Mouse (Mus musculus) kidney, postnatal 36 days (tissue): ENCODE measurements at regions not wholly inside any gene's neighbourhood (a gene's known extent, or its start where the extent isn't known, plus 50 kb on each side); places are given as distances from the start of the nearest gene placed in this dataset.

Source experiments
- DNase-seq, 2 experiments: peaks; one replicate each; pipeline ENCODE4 v3.0.0; 2021 to 2022; ENCODE audit warnings: mixed read lengths in 2 of 2

- DNase-seq = no peak
Observed at GRCm38 (mm10) chr5:39155763-39156162, 279.2 kb upstream of the Clnk start.

- no peak for DNase-seq
Observed at GRCm38 (mm10) chr5:39153291-39153794, 276.7 kb upstream of the Clnk start.

DNA sequence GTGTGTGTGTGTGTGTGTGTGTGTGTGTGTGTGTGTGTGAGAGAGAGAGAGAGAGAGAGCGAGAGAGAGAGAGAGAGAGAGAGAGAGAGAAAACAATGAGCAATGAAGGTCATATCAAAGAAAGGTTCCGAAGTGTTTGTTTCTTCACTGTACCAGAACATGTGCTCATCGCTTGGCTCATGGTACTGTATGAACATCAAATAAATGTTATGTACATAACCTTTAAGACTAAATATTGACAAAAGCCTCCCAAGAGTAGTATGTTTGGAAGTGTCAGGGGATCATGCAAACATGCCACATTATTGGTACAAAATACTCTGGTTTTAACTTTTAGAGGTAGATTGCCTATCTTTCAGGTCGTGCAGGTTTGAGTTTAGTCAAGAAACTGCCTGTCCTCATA is 275.3 kb upstream of the Clnk start:
- no peak for DNase-seq

- no peak for DNase-seq
Observed at GRCm38 (mm10) chr5:39150891-39151290, 274.3 kb upstream of the Clnk start.

GRCm38 (mm10) chr5:39145658-39146057 is 269.0 kb upstream of the Clnk start:
- no peak for DNase-seq

- DNase-seq = no peak
Observed at GRCm38 (mm10) chr5:39144225-39144624, 267.6 kb upstream of the Clnk start.

GRCm38 (mm10) chr5:39143648-39144047 is 267.0 kb upstream of the Clnk start:
- no peak for DNase-seq

- no peak for DNase-seq
Observed at GRCm38 (mm10) chr5:39138375-39138774, 261.8 kb upstream of the Clnk start.

- DNase-seq = no peak
Observed at GRCm38 (mm10) chr5:39128931-39129330, 252.3 kb upstream of the Clnk start.

GRCm38 (mm10) chr5:39126833-39127232 is 250.2 kb upstream of the Clnk start:
- DNase-seq = no peak

DNA sequence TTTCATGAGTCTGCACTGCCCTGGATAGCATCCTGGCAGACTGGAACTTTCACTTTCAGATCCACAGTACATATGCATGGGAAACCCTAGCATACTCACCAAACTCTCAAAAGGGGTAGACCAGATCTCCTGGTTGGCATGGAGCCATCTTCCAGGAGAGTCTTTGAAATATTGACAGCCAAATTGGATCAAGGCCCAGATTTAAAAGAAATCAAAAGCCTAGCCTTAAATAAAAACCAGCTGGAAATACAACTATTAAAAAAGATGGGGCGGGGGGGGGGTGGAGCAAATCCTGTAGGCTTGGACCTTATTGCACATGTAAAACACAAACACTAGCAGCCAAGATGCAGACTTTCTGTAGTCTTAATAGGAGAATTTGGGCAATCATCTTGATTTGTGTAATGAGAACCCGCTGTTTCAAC is 249.7 kb upstream of the Clnk start:
- no peak for DNase-seq

- DNase-seq = no peak
Observed at GRCm38 (mm10) chr5:39110336-39110735, 233.7 kb upstream of the Clnk start.

GRCm38 (mm10) chr5:39109526-39109925 is 232.9 kb upstream of the Clnk start:
- no peak for DNase-seq

GRCm38 (mm10) chr5:39099113-39099512 is 222.5 kb upstream of the Clnk start:
- peak; percentile 39 to 64 for DNase-seq

DNA sequence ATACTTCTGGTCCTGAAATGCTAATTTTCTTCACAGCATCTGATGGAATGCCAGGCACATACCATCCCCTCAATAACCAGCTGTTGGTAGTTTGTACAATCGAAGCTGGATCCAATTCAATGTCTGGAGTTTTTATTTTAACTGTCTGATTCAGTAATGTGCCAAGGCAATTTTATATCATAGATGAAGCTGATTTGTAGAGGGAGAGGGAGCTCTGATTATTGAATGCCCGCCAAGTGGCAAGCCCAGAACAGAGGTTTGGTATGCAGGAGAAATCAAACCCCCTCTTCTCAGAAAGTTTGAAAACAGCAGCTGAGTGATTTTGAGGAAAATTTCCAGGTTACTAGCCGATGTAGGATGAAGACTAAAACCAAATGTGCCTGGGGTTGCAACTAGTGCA is 218.3 kb upstream of the Clnk start:
- DNase-seq = no peak

DNA sequence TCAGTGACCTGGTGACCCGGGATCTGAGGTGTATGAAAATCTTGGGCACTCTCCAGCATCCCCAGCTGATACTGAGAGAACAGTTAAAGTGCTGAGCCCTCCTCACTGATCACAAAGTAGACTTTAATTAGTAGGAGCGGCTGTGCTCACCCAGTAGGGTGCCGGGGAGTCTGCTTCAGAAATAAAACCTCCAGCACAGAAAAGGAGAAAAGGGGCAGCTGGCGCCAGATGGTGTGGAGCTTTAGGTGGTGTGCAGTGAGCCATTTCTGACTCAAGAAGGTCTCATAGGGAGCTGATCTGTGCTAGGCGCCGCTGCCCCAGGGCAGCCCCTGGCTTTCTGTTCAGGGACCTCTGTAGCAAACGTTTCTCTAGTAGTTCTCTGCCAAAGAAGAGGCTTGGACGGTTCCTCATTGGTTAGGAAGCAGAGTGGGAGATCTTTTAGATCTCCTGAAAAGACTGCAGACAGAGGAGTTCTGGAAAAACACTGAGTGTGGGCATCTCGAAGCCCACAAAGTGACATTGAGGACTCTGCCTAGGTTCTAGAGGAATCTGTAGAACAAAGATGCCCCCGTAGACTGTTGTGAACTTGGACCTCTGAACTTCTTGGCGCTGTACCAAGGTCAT is 200.1 kb upstream of the Clnk start:
- peak; percentile 2 to 28 for DNase-seq

DNA sequence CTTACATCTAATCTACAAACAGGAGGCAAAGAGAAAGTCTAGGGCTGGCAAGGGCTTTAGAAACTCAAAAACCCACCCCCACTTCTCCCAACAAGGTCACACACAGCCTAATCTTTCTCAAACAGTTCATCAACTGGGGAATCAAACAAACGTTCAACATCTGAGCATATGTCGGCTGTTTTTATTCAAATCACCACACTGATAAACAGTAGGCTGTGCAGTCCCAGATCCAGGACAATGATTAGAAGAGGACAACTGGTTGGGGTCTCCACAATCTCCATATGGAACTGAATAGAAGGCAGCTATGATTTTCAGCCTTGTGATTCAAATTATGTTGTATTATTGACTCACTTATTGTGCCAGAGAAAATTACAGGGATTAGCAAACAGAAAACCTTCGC is 193.1 kb upstream of the Clnk start:
- no peak for DNase-seq

DNA sequence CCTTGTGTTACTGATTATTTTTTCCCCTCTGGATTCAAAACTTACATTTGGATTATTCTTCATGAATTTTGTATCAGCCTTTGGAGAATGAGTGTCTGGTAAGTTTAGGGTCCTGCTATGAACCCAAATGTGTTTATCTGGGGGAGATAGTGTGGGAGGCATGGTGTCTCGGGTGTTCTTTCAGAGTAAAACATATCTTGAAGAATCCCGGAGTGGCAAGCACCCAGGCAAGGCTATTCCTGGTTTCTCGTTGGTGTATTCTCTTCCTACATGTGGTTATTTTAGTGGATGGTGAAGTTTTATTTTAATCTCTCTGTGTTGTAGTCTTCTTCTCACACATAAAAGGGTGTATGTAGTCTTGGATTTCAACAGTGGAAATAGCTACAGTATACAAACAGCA is 186.4 kb upstream of the Clnk start:
- no peak for DNase-seq

DNA sequence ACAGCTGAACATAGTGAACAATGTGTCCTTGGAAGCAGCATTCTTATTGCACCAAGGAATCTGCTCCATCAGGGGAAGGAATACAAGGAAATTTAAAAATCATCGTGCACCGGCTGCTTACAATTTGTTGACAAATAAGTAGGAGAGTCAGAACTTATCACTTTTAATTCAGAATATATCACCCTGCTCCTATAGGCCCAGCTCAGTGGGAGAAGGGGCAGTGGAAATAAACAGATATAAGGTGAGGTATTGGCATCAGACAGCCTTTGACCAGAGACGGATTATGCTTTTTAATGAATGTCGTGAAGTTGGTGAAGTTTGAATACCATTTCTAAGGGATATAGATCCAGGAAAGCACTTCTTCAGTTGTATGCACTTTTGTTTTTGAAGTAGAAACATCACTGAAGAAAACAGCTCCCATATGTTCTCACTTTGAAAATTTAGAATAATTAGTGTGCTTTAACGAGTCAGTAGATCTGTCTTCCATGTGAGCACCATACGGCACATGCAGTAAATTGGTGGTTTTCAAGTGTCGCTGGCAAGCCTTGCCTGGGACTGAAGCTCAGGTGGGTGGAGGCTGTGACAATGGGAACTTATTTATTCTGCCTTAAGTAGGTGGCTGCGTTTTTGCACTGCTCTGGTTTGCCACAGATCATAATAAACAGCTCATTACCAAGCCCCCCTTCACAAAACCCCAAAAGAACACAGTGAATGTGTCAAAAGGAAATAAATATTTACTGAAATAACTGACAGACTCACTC is 176.1 kb upstream of the Clnk start:
- DNase-seq = no peak

DNA sequence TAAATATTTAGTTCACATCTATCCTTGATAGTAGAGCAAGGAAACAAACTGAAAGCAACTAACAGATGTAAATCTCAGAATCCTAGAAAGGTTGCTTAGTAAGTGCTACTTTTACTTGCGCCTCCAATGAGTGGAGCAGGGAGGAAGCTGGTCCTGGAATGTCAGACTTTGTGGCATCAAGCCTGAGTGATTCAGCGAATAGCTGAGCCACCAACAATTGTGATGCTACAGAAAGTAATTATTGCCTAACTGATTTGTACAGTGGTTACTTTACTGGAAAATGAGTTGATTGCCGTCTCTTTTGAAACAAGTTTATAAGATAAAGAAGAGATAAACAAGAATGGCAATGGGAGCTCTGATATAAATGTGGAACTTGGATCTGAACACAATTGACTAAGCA is 173.9 kb upstream of the Clnk start:
- DNase-seq = no peak

DNA sequence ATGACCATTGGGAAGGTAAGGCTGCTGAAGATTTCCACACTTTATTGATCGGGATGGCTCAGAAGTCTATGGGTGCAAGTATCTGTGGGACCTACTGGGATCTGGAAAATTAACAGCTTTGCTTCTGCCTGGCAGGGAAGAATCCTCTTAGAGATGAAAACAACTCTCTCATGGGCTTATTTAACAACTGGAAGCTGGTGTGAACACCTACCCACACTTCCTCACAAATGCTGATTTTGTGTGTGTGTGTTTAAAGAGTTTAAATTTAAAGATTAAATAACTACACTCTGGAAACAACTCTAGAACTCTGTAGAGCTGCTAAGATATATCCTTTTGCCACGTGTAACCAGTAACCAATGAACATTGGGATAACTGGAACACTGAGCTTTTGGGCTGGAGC is 172.5 kb upstream of the Clnk start:
- no peak for DNase-seq

GRCm38 (mm10) chr5:39040467-39040866 is 163.9 kb upstream of the Clnk start:
- DNase-seq = no peak

GRCm38 (mm10) chr5:39023241-39023640 is 146.6 kb upstream of the Clnk start:
- DNase-seq = no peak

GRCm38 (mm10) chr5:39000643-39001042 is 124.0 kb upstream of the Clnk start:
- no peak for DNase-seq

DNA sequence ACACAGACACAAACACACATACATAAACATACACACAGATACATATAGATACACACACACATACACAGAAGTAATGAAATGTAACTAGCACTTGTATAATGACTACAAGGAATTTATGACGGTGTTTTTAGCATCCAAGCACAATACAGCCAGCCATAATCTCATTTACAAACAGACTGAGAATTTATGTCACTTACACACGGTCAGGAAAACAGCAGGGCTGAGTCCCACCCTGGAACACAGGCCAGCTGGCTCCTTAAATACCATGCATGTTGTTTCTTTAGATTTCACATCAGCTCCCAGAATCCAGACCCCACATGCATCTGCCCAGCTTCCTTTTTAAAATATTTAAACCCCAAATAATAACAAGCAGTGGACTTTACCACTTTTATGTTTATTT is 123.1 kb upstream of the Clnk start:
- DNase-seq = no peak
